Mouse (Mus musculus) layer of hippocampus, postnatal 14 days (tissue): ENCODE results near the gene Suclg2. TPM values are rescaled to one million over a fixed set of nuclear protein-coding genes. Genes with fewer than 3 reads are reported as not detected.

Experiments used
- DNase-seq, 2 experiments: peaks; one replicate each; pipeline ENCODE4 v3.0.0; 2021 to 2022; ENCODE audit warnings: low spot score in 2 of 2, mixed read lengths in 1 of 2
- total RNA-seq, 2 experiments: library from RNA; stranded (reverse); gene quantifications; 2 replicates each; pipeline ENCODE4 v1.2.3; 2021

Suclg2 gene
- total RNA-seq, 2 experiments from 2014 or later: 15.1 to 17.1 TPM

- no peak for DNase-seq
Observed at GRCm38 (mm10) chr6:95700981-95701610, 17.5 kb downstream of the Suclg2 start.

DNA sequence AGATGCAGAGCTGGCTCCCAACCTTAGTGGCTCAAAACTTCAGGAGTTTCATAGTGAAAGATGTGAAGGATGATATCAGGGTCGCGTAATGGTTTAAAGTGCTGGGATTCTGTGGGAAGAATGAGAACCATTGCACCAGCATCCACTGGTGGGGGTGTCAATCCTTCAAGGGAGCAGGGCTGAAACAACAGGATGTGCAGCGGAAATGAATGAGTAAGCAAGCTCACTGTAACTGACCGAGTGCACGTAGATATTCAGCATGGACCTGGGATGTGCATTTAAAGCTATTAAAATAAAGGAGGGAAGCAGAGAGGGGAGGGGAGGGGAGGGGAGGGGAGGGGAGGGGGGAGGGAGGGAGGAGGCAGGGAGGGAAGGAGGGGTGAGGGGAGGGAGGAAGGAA lies 18.4 kb downstream of the Suclg2 start:
- DNase-seq: no peak

- DNase-seq: no peak
Observed at GRCm38 (mm10) chr6:95699326-95699725, 19.3 kb downstream of the Suclg2 start.

DNA sequence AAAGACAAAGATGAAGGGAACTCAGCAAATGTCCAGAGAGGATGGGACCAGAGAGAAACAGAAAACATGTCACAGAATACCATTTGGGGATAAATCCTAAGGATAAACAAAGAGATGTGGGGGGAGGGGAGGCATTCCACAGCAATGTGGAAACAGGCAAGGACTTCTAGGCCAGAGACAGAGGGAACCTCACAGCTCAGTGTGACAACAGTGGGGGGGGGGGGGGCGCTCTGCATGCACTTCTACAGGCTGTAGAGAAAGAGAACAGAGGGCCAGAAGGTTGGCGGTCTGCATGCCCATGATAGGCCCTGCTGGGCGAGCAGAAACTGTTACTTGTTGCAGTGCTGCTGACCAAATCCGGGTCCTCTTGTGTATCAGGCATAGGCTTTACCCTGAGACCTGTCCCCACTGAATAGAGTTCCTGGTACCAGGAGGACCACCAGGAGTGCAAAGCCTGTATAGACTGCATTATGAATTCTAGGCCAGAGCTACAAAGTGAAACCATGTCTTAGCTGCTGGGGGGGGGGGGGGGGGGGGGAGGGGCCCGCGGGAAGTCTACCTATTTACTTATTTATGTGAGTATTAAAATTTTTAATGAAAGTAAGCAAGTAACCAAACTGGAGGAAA lies 20.0 kb downstream of the Suclg2 start:
- DNase-seq: no peak

GRCm38 (mm10) chr6:95694910-95695309 lies 23.7 kb downstream of the Suclg2 start:
- no peak for DNase-seq

GRCm38 (mm10) chr6:95685242-95685641 lies 33.4 kb downstream of the Suclg2 start:
- no peak for DNase-seq

DNA sequence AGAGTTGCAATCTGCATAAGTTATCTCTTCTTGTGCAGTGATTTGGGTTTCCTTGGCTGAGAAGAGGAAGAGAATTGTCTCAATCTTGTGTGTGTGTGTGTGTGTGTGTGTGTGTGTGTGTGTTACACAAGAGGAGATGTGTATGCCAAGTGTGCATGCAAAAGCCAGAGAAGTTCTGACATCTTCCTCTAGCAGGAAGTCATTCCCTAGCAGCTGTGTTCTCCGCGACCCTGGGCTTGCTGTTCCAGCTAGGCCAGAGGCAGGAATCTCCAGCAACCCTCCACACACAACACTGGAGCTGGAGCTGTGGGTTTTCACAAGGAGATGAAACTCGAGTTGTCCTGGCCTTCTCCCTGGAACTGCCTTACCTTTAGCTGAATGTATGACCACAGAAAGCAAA lies 38.9 kb downstream of the Suclg2 start:
- no peak for DNase-seq

- no peak for DNase-seq
Observed at GRCm38 (mm10) chr6:95679261-95679660, 39.3 kb downstream of the Suclg2 start.

- no peak for DNase-seq
Observed at GRCm38 (mm10) chr6:95676951-95677350, 41.6 kb downstream of the Suclg2 start.

DNA sequence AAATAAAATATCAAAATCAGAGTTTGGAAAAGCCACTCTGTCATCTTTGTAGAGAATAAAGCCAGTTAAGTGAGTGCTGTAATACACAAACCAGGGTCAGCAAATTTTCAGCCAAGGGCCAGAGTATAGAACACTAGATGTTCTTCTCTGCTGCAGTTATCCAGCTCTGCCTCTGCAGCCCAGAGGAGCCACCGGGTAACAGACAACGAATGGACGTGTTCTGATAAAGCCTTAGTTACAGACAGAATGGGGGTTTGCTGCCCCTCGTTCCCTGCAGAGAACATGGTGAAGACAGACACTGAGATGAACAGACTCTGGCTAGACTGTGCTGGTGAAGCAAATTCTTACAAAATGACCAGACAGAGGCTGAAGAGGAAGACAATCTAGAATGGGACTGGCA lies 42.2 kb downstream of the Suclg2 start:
- DNase-seq: no peak

- DNase-seq: no peak
Observed at GRCm38 (mm10) chr6:95675059-95675705, 43.4 kb downstream of the Suclg2 start.

DNA sequence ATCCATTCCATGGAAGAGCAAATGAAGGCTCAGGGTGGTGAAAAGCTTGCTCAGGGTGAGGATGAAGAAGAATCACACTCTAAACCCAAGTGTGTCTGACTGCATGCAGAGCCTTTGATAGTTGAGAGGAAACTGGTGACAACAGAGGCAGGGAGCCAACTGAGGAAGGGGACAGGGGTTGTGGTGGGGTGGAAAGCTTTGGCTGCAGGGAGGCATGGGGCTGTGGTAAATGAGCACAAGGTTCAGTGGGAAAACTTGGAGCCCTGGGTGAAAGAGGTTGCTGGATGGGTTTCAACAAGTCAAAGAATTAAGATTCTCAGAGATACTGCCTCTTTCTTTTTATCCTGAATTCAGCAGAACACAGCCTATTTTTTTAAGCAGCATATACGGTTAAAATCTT lies 43.9 kb downstream of the Suclg2 start:
- DNase-seq: no peak

- DNase-seq: peak in 1 of 2 experiments; percentile 31
Observed at GRCm38 (mm10) chr6:95669335-95669729, 49.3 kb downstream of the Suclg2 start.

GRCm38 (mm10) chr6:95668629-95669334 lies 49.8 kb downstream of the Suclg2 start:
- no peak for DNase-seq

DNA sequence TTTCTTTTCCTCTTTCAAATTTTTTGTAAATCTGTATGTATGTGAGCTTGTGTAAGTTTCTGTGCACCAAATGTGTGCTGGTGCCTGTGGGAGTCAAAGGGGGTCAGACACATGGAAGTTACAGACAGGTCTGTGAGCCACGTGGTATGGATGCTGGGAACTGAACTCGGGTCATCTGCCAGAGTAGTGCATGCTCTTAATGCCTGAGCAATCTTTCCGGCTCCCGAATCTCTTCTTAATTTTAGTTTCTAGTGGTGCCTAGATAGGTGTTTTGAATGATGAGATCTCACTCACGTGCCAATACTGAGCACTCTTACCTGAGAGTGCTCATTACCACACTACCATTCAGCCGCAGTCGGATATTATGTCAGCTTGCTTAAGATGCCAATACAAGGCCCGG lies 60.9 kb downstream of the Suclg2 start:
- no peak for DNase-seq

DNA sequence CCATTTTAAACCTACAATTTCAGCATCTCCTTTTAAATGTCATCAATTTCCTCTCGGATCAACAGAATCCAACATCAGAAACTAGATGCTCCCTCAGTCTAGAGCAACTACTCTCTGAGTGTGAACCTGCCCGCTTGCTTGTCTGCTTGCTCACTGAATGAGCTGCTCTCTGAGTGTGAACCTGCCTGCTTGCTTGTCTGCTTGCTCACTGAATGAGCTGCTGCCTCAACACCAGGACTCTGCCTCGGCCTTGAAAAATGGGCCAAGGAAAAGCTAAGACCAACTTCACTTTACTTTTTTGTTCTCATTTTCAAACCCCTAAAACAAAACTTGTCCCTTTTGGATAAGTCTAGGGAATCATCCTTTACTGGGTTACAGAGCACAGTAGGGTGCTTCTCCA lies 64.9 kb downstream of the Suclg2 start:
- no peak for DNase-seq

DNA sequence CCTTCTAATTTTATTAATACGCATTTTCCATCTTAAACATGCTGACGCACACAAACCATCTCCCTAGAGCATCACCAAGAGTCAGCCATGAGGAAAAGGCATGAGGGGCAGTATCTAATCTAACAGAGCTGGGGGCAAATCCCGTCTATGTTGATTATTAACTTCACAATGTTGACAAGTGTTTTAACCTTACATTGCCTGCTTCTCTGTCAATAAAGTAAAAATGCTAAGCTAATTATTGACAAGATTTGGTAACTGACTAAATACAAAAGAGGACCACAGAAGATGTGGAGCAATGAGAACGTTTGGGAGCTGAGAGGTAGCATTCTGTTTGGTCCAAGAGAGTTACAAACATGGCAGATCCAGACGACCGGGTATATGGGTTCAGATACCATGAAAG lies 65.8 kb downstream of the Suclg2 start:
- no peak for DNase-seq

DNA sequence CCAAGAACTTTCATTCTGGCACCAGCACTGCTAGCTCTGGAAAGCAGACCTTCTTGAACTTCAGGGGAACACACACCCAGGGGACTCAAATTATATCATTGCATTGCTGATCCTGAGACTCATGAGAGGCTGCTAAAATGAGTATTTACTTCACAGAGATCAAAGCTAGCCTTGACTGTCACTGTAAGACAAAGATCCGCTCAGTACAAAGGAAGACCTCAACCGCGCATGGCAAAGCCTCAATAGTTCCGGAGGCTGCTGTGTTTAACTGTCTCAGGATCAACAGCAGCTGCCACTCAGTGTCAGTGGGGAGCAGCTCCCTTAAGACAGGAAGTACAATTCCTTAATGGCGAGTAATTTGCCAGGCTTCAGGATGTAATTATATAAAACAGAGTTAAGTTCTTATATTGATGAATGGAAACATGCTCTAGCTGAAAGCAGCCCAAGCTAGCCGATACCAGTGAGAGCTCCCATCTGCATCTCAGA lies 67.2 kb downstream of the Suclg2 start:
- no peak for DNase-seq

GRCm38 (mm10) chr6:95650082-95650722 lies 68.4 kb downstream of the Suclg2 start:
- no peak for DNase-seq

DNA sequence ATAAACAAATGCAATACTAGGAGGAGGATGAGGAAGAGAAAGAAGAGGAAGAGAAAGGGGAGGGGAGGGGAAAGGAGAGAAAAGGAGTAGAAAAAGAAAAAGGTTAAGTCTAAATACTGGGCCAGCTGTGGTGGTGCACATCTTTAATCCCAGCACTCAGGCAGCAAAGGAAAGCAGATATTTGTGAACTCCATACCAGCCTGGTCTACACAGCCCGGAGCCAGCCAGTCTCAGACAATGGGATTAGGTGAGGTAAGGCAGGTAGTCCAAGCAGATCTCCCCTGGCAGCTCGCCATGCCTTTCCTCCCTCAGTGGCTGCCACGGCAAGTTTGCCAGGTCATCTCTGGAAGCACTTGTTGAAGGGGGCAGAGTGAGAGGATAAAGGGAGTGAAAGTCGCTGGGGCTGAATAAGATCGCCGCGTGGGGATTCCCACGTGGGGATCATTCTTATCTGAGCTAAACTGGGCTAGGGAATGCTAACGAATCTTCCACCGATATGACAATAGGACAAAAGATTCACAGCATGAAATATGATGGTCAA lies 69.4 kb downstream of the Suclg2 start:
- no peak for DNase-seq

GRCm38 (mm10) chr6:95637416-95637815 lies 81.2 kb downstream of the Suclg2 start:
- no peak for DNase-seq
